Mouse (Mus musculus): ENCODE measurements around the gene Tle2. TPM values are rescaled to one million over a fixed set of nuclear protein-coding genes. Genes with fewer than 3 reads are reported as not detected.
A peak's percentile ranks its signal among the peaks of the same experiment; 100 is the strongest.

The Tle2 gene
- total RNA-seq, 2 experiments from 2014 or later: 8.4 to 9.7 TPM

DNA sequence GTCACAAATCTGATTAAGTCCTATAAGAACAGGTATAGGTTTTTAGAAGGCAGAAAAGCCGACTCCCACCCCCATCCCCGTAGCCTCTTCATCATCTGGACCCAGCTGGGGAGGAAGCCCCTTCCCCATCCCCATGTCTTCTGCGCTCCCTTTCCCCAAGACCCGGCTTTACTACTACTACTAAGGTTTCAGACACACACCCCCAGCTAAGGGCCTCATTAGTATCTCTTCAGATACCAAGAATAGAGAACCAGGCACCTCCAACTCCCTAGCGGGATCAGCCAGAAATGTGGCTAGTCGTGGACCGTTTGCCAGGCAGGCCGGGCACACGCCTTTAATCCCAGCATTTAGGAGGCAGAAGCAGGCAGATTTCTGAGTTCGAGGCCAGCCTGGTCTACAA is 25.7 kb downstream of the Tle2 start:
- intact Hi-C loops (cut with DNase I): loop anchor here (5.0 kb wide), 1 partner anchor 98 kb away; the partner anchor contains the start of gene S1pr4
- DNase-seq (ENCODE audit: low spot score): no peak

DNA sequence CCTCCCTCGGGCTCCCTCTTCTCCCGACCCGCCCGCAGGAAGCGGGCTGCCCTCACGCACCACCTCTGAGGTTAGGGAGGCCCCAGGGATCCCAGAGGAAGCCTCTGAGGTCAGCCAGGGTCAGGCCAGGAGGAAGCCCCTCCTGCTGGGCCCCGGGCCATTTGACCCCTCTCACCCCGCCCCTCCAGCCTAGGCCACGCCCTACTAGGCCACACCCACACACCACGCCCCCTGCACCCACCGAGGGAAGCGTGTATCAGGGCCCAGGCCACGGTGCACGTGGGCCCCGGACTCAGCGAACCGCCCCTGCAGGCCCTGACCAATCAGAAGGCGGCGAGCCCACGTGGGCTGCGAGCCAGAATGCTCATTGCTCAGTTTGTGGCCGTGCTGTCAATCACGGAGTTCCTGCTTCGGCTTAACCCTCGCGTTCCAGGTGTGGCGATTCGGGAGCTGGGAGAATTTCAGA is 26.4 kb downstream of the Tle2 start, which contains the start of gene Tle6:
Gene Tle6, minus strand, starts transcription at position 336 of the 466 bp plus-strand sequence.
- intact Hi-C loops (cut with DNase I): loop anchor here (5.0 kb wide), 1 partner anchor 98 kb away; the partner anchor contains the start of gene S1pr4
- peak; percentile 90 for DNase-seq (ENCODE audit: low spot score)

DNA sequence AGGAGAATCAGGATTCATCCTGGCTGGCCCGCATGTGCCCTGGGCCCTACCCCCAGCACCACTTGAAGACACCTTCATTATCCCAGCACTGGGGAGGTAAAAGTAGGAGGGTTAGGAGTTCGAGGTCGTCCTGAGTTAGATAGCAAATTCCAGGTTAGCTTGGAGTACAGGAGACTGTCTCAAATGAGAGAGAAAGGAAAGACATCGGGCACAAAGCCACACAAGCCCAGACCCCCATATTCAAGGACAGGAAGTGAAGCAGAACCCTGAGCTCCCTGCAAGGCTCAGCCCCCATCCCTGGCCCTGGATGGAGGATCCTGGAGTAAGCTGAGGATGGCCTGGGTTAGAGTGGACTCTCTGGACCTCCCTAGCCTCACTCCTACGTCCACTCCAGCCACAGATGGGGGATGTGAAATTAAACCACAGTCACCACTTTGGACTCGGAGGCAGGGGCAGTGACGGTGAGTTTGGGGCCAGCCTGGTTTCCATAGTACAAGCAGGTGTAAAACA is 27.1 kb downstream of the Tle2 start:
- no peak for DNase-seq (ENCODE audit: low spot score)
- intact Hi-C loops (cut with DNase I): loop anchor here (5.0 kb wide), 1 partner anchor 99 kb away; the partner anchor contains the start of gene S1pr4

DNA sequence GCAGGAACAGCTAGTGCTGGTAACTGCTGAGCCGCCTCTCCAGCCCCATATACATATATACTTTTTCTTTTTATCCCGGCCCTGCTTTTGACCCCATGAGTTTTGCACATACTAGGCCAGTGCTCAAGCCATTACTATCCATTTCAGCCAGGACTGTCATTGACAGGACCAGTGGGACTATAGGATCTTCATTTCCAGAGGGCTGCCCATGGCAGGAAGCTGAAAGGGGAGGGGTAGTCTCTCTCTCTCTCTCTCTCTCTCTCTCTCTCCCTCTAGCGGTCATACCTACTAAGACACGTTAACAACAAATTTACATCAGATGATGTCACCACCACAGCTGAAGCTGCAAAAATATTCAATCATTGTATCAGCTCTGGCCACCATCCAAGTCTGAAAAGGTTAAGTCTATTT is 28.4 kb downstream of the Tle2 start:
- DNase-seq (ENCODE audit: low spot score): no peak
- intact Hi-C loops (cut with DNase I): loop anchor here (5.0 kb wide), 1 partner anchor 100 kb away; the partner anchor contains the start of gene S1pr4

DNA sequence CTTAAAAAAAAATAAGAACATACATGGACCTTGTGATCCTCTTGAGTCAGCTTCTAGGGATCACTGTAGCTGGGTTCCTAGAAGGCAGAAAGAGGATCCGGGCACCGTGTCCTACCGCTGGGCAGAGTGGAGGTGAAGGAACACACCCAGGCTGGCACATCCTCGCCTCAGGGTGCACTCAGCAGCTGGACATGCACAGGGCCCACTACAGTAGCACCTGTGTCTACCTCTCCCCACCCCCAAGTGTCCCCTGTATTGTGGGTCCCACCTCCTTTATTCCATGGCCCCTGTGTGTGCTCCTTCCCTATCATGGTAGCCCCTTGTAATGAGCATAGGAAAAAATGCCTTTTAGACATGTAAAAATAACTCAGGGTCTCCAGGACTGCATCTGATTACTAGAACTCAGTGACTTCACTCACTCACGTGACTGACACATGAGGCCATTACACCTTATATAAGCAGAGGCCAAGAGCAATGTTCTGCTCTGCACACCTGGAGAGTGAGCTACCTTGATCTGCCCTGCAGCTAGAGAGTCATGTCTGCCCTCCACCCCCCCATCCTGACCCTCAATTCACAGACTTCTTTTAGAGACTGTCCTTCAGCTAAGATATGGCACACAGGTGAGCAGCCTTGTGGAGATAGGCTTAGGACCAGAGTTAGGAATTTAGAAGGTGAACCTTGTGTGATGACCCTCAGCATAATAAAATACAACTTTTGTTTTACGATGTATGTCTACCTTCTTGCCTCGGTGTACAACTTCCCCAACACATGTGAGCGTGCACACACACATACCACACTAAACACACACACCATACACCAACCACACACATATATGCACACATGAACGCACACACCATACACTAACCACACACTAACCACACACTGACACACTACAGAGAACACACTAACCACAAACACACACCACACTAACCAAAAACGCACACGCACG is 29.9 kb downstream of the Tle2 start:
- no peak for DNase-seq (ENCODE audit: low spot score)
- intact Hi-C loops (cut with DNase I): loop anchor here (2.0 to 5.0 kb wide), 3 partner anchors 31 to 102 kb away; partner anchors contain the start of gene S1pr4

DNA sequence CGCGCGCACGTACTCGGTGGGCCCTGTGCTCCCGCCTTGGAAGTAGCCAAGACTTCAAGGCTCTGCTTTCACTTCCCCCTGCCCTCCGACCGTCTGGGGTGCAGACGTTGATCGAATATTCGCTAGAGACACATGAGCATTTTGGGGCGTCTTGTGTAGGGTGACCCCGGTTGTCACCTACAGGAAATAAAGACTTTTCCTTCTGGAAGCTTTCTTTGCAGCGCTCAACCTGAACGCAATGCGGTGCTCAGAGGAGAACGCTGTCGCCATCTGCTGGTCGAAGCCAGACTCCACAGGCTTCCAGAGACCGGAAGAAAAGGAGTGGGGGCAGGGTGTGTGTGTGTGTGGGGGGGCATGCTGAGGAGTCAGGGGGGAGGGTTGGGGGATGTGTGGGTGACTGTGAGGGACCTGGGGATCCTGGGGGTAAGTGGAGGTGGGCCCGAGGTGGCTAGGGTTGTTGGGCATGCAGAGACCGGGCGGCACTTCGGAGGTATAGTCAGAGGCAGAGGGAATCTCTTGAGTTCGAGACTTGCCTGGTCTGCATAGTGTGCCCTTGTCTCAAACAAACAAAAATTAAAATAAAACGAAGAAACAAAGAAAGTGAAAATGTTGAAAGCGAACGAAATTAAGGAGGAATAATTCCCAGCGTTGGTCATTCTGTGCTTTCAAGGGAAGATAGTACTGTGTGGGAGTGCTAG is 30.8 kb downstream of the Tle2 start:
- DNase-seq (ENCODE audit: low spot score): peak; percentile 65
- intact Hi-C loops (cut with DNase I): loop anchor here (2.0 to 5.0 kb wide), 3 partner anchors 32 to 103 kb away; partner anchors contain the start of gene S1pr4

DNA sequence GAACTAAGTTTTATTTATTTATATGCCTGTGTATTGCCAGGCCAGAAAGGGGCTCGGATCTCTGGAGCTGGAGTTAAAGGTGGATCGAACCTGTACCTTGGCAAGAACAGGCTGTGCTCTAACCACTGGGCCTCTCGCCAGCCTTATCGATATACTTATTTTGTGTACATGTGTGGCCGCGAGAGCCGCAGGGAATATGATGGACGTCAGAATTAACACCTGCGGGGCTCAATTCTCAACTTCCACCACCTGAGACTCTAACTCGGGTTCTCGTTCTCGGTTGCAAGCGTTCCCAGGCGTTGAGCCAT is 31.3 kb downstream of the Tle2 start:
- DNase-seq (ENCODE audit: low spot score): no peak
- intact Hi-C loops (cut with DNase I): loop anchor here (2.0 kb wide), 2 partner anchors 33 to 41 kb away; no protein-coding TSS in a partner anchor

DNA sequence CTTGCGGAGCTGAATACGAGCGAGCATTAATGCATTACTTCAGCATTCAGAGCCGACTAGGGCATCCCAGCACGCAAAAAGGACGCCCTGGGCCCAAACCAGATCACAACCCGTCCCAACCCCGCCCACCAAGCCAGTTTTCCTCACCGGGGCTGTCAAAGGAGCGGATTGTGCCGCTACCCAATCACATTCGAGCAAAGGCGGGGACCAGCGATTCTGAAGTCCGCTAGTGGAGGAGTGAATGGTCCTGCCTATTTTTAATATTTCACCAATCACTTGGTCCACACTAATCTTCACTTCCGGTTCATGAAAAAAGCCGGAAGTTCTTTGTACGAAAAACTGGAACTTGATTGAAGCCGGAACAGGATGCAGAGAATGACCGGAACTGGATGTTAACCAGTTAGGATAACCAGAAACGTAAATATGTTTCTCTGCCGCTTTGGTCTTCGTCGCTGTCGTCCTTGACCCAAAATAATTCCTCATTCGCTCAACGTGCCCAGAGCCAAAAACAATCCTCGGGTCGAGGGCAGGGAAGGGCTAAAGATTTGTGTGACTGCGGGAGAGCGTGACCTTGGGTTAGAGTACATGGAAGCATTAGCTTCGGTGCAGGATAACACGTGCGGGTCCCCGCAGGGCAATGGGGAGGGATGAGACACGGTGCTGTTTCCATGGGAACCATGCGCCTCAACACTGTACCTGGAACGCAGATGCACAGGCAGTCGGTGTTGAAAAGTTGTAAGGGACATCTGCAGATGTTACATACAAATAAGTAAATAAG is 31.8 kb downstream of the Tle2 start, which contains the start of gene BC025920:
Gene BC025920, plus strand, starts transcription at position 297 of the 778 bp plus-strand sequence.
- intact Hi-C loops (cut with DNase I): loop anchor here (2.0 kb wide), 2 partner anchors 33 to 41 kb away; no protein-coding TSS in a partner anchor
- peak; percentile 94 for DNase-seq (ENCODE audit: low spot score)

DNA sequence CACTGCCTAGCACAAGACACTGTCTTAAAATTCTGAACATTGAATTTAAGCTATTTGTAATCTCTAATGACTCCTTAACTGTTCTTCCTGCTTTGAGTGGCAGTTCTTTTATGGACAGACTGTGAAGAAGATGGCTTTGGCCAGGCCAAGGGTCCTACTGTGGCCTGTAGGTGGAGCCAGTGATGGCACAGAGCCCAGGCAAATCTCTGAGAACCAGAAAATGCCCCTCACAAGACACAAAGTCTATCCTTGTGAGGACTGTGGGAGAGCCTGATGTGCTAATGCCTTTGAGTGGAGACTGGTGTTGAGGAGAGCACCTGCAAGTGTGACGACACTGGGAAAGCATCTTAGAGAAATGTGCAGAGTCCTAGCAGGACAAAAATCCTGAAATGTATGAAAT is 33.9 kb downstream of the Tle2 start:
- intact Hi-C loops (cut with DNase I): no loop called here
- no peak for DNase-seq (ENCODE audit: low spot score)

DNA sequence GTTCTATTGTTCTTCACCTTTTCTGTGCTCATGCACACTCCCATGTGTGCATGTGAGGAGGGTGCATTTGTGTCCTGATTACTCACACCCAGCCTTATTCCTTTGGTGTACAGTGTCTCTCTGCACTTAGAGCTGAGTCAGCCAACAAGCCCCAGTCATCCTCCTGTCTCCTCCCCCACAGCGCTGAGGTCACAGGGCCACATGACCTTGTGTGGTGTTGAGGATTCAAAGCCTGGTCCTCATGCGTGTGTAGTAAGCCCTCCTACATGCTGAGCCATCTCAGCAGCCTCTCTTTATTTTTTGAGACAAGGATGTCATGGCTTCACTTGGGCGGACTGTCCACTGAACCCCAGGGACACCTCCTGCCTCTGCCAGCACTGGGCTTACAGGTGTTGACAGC is 38.4 kb downstream of the Tle2 start:
- intact Hi-C loops (cut with DNase I): no loop called here

DNA sequence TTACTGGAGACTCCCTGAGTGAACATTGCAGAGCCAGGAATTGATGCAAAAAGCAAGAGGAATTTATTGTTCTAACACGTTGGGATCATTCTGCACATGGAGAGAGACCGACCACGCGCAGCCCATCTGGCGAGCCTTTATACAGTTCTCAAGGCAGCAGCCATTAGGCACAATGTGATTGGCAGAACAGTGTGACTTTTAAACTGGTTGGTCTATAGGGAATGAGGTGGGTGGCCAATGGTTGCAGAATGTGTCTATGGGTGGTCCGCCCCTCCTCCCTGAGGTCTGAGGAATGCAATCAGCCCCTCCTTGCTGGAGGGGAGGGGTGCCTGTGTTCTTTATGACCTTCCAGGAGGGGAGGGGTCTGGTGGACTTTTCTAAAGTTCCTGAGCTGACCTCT is 41.1 kb downstream of the Tle2 start:
- intact Hi-C loops (cut with DNase I): no loop called here
- no peak for DNase-seq (ENCODE audit: low spot score)

More for the DNA sequence above, 38.4 kb downstream of the Tle2 start:
- no peak for DNase-seq (ENCODE audit: low spot score)

DNA sequence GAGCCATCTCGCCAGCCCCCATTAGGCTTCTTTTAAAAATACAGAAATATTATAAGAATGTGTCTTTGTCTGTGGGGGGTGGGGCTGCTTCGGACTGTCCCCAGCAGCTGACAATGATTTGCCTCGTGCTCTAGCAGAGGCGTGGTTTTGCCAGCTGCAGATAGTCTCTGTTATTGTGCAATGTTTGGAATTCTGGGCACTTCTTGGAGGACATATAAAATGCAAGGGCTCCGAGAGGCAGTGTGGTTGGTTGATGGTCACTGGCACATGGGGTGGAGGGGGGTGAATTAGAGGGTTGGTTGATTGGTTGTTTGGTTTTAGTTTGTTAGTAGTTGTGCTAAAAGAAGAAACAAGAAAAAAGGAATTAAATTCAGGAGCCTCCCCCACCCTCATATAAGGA is 45.6 kb downstream of the Tle2 start:
- DNase-seq (ENCODE audit: low spot score): no peak
- intact Hi-C loops (cut with DNase I): loop anchor here (10.0 kb wide), 1 partner anchor 1005 kb away; the partner anchor contains the start of genes 1190007I07Rik and Tdg

DNA sequence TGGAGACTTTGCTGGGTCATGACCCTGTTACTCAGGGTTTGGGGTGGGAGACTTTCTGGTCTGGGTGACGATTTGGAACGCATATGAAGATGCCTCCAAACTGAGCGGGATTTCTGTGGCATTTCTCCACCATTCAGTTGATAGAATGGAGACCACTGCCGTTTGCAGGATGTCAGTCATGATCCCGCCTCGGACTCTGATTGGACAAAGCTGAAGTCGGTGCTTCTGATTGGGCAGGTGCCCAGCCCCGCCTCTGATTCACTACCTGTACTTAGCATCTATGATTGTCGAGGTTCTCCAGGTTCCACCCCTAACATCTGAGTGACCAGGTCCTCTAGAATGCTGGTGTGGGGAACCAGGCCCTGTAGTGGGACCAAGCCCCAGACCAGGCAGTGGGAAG is 46.4 kb downstream of the Tle2 start:
- intact Hi-C loops (cut with DNase I): loop anchor here (10.0 kb wide), 1 partner anchor 1004 kb away; the partner anchor contains the start of genes 1190007I07Rik and Tdg
- DNase-seq (ENCODE audit: low spot score): no peak

DNA sequence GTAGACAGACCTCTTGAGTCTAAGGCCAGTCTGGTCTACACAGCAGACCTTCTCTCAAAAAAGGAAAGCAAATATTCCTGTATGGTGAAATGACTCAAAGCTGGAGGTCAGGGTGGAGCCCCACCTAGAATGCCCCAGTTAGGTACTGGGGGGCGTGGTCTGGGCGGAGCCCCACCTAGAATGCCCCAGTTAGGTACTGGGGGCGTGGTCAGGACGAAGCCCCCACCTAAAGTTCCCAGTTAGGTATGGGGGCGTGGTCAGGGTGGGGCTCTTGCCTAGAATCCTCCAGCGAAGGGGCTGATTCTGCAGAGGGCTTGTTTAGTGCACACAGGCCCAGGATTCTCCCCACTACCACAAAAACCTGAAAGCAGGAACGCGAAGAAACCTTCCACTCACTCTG is 49.1 kb downstream of the Tle2 start:
- intact Hi-C loops (cut with DNase I): loop anchor here (10.0 kb wide), 1 partner anchor 1001 kb away; the partner anchor contains the start of genes 1190007I07Rik and Tdg
- DNase-seq (ENCODE audit: low spot score): no peak

DNA sequence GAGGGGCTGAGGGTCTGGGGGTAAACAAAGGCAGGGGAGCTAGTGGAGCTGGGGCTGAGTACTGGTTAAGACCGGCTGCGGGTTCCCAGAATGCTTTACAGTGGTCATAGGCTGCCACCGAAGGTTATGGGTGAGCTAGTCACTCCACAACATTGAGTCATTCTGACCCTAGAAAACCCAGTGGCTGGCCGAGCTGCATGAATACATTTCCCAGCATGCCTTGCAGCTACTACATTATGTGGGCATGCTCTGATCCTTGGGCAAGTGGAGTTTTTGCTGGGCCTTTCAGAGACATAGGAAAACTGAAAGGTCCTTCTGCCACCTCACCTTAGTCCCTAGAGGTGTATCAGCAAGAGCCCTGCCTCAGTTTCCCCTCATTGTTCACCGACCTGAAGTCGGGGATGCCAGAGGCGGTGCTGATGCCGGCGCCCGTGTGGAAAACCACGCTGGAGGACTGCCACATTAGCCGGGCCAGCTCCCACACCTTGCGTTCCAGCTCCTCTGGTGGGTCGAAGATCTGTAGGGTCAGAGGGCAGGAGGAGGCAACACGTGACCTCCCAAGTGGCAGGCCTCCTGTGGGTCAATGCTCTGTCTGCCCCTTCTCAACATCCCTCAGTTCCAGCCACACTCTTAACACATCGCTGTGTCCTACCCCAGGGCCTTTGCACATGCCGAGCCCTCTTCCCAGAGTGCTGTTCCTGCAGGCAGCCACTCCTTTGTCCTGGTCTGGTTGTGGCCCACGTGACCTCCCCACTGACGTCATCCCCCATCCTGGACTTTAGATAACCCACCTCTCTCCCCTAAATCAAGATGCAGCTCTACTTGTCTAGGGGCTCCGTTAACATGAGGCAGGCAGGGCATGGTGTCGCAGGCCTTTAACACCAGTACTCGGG is 52.0 kb downstream of the Tle2 start:
- intact Hi-C loops (cut with DNase I): loop anchor here (5.0 to 10.0 kb wide), 2 partner anchors 546 to 998 kb away; partner anchors contain the start of genes 1190007I07Rik and Tdg
- no peak for DNase-seq (ENCODE audit: low spot score)

DNA sequence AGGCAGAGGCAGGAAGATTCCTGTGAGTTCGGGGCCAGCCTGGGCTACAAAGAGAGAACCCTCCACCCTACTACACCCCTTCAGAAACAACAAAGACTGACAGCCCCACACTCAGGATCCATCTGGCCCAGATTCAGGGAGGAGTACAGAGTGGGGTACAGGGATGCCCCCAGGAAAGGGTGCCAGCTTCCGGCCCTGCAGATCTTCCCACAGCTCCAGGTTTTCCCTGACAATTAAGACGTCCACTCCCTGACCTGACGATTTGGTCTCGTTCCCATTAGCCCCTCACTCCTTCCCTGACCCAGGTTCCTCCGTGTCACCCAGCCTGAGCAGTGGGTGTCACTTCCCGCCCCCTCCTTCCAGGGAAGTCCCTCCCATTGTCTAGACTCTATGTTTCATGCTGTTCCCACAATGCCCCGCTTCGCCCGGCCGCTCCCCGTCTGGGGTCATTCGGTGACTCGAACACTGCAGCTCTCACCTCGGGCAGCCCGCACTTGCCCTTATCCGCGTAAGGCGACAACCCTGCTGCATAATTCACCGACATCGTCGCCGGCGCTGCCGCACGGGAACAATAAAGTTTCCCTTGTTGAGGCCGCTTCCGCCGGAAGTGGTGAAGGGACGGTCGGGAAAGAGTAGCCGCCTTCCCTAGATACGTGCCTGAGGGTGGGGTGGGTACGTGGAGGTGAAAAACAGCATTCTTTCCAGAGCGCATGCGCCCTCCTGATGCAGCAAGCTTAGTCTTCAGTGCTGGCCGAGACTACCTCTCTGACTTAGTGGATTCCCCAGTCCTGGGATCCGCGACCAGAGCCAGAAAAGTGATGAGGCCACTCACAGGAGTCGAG is 52.9 kb downstream of the Tle2 start, which contains the start of gene Sirt6:
Gene Sirt6, minus strand, starts transcription at position 804 of the 842 bp plus-strand sequence.
- intact Hi-C loops (cut with DNase I): loop anchor here (5.0 to 10.0 kb wide), 2 partner anchors 545 to 998 kb away; partner anchors contain the start of genes 1190007I07Rik and Tdg
- peak; percentile 87 for DNase-seq (ENCODE audit: low spot score)

DNA sequence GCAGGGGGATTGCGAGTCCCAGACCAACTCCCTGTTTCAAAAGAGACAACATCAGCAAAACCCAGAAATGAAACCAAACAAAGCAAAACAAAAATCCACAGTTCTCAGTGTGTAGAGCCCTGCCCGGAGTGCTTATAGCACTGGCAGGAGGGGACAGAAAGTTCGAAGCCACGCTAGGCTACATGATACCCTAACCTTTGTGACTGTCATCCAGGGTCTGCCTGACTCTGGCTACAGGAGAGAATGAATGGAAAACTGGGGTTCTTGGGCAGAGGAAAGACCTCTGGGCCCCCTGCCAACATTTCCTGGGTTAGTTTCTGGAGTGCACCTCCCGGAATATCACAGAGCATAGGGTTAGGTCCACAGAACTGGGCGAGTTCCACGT is 53.5 kb downstream of the Tle2 start:
- intact Hi-C loops (cut with DNase I): loop anchor here (5.0 to 10.0 kb wide), 2 partner anchors 544 to 997 kb away; partner anchors contain the start of genes 1190007I07Rik and Tdg
- DNase-seq (ENCODE audit: low spot score): no peak

Measured in heart, postnatal 25 days (tissue).